Mouse (Mus musculus): ENCODE measurements around the gene Ptprk. TPM values are rescaled to one million over a fixed set of nuclear protein-coding genes. Genes with fewer than 3 reads are reported as not detected.

Ptprk gene
- polyA plus RNA-seq, 1 experiment, result 28.0 TPM

DNA sequence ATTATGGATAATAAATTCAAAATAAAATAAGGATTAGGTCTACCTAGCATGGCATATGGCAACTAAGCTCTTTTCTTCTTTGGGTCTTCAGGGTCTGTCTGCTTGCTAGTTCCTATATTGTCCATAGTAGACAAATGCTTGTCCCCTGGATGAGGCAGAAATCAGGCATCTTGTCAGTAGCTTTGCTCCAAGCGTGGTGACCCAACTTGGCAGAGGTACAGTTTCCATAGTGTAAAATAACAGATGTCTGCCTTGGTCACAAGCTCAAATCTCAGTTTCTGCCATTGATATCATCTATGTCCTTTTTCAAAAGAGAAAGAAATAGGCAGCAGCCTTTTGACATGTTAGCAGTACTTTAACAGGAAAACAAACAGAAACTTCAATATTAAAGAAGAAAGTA is 416.4 kb downstream of the Ptprk start:
- no peak overlapping the region for H3K27ac ChIP-seq (ENCODE audit: insufficient read depth, low read length)
- H3K4me1 ChIP-seq (ENCODE audit: control insufficient read depth, insufficient read depth, low read length), result no peaks in the 10 kb centered on the region
- TF ChIP-seq CTCF (IDR thresholded peaks at IDR 0.05; ENCODE audit: borderline replicate concordance, insufficient read depth, low read length), result no peak
- no peak for TF ChIP-seq POLR2A (IDR thresholded peaks at IDR 0.05; ENCODE audit: low read depth, low read length)
- H3K4me3 ChIP-seq (ENCODE audit: insufficient read depth, low read length), result no peak overlapping the region

DNA sequence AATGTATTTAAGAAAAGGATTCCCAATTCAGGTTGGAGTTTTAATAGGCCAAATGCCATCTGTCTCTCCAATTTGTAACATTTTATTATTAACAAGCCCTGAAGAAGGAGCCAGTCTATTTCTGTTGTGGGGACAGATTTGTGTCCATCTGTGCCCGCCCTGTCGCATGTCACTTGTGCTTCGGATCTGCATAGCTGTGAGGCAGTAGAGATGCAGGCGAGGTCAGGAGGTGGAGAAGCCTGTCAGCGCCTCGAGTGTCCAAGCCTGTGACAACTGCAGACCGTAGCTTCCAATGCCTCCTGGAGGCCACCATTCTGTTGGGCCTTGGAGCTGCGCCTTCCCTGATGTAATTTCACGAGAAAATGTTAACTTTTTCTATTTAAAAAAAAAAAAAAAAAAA is 417.6 kb downstream of the Ptprk start:
- Histone ChIP-seq H3K4me1 (ENCODE audit: control insufficient read depth, insufficient read depth, low read length) (no peaks in the 10 kb centered on the region), H3K4me3 (ENCODE audit: insufficient read depth, low read length) (no peak overlapping the region), H3K27ac (ENCODE audit: insufficient read depth, low read length) (no peak overlapping the region)
- TF ChIP-seq CTCF (IDR thresholded peaks at IDR 0.05; ENCODE audit: borderline replicate concordance, insufficient read depth, low read length) (no peak), POLR2A (IDR thresholded peaks at IDR 0.05; ENCODE audit: low read depth, low read length) (no peak)

DNA sequence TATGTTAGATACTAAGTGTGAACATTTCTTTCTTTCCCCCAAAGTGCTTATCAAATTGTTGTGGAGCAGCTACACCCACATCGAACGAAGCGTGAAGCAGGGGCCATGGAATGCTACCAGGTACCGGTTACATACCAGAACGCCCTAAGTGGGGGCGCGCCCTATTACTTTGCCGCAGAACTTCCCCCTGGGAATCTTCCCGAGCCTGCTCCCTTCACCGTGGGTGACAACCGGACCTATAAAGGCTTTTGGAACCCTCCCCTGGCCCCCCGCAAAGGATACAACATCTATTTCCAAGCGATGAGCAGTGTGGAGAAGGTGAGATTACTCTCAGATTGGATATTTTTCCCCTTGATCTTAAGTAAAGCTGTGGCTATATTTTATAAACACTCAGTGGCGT is 418.2 kb downstream of the Ptprk start:
- H3K4me1 ChIP-seq (ENCODE audit: control insufficient read depth, insufficient read depth, low read length), result no peaks in the 10 kb centered on the region
- TF ChIP-seq CTCF (IDR thresholded peaks at IDR 0.05; ENCODE audit: borderline replicate concordance, insufficient read depth, low read length) (no peak), POLR2A (IDR thresholded peaks at IDR 0.05; ENCODE audit: low read depth, low read length) (no peak)
- H3K27ac ChIP-seq (ENCODE audit: insufficient read depth, low read length), result no peak overlapping the region
- no peak overlapping the region for H3K4me3 ChIP-seq (ENCODE audit: insufficient read depth, low read length)

DNA sequence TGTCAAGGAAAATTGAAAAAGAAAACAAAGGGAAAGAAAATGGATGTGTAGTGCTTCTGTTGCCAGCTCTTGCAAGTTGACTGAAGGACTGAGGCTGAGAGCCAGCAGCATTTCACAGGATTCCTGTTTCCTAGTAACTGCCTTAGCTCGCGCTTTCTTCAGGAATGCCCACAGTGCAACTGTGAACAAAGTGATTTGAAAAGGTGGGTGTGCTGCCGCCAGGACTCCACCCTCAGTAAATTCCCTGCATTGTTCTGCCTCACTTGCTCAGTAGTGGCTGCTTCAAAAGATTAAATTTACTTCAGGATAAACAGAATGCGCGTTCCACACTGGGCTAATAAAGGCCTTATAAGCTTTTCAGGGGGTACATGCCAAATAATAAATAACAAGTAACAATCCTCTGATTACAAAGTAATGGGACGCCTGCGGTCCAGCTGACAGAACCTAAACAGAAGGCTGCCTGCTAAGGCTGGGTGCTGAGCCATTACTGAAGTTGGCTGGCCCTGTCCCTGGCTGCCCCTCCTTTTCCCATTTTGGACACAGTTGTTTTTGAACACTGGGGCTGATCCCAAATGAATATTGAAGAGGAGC is 418.7 kb downstream of the Ptprk start:
- TF ChIP-seq POLR2A (IDR thresholded peaks at IDR 0.05; ENCODE audit: low read depth, low read length) (no peak), CTCF (IDR thresholded peaks at IDR 0.05; ENCODE audit: borderline replicate concordance, insufficient read depth, low read length) (no peak)
- H3K4me3 ChIP-seq (ENCODE audit: insufficient read depth, low read length), result no peak overlapping the region
- no peak overlapping the region for H3K27ac ChIP-seq (ENCODE audit: insufficient read depth, low read length)
- H3K4me1 ChIP-seq (ENCODE audit: control insufficient read depth, insufficient read depth, low read length), result no peaks in the 10 kb centered on the region

DNA sequence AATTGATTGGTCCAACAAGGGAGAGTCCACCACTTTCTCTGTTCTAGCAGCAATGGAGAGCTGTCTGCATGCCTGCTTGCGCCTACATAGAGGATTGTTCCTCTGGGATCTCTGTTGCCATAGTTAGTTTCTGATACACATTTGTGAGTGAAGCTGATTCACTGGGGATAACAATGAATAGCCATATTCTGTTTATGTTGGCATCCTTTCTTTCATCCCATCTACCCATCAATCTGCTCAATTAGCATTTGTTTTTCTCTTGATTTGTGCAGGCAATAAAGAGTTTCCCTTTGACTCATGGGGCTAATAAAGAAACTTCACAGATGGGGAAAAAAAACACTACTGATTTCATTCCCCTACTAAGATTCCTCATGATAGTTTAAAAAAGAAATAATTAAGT is 423.2 kb downstream of the Ptprk start:
- TF ChIP-seq POLR2A (IDR thresholded peaks at IDR 0.05; ENCODE audit: low read depth, low read length) (no peak), CTCF (IDR thresholded peaks at IDR 0.05; ENCODE audit: borderline replicate concordance, insufficient read depth, low read length) (no peak)
- H3K4me3 ChIP-seq (ENCODE audit: insufficient read depth, low read length), result no peak overlapping the region
- H3K27ac ChIP-seq (ENCODE audit: insufficient read depth, low read length), result no peak overlapping the region
- H3K4me1 ChIP-seq (ENCODE audit: control insufficient read depth, insufficient read depth, low read length), result no peaks in the 10 kb centered on the region

DNA sequence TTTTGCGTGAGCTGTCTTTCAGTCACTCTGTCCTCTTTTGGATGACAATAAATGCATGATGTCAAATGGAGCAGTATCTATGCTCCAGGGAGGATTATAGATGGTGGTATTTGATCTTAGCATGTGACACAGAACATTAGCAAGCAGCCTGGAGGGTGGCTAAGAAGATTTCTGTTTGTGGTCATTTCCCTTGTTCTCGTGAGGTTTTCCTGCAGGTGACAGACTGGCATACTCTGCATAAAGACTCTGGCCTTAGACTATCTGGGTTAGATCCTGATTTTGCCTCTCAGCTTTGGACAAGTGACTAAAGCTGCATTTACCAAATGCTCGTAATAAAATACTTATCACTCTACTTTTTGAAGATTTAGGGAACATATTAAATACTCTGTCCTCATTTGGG is 423.9 kb downstream of the Ptprk start:
- no peaks in the 10 kb centered on the region for H3K4me1 ChIP-seq (ENCODE audit: control insufficient read depth, insufficient read depth, low read length)
- no peak overlapping the region for H3K4me3 ChIP-seq (ENCODE audit: insufficient read depth, low read length)
- TF ChIP-seq POLR2A (IDR thresholded peaks at IDR 0.05; ENCODE audit: low read depth, low read length), result no peak
- no peak for TF ChIP-seq CTCF (IDR thresholded peaks at IDR 0.05; ENCODE audit: borderline replicate concordance, insufficient read depth, low read length)
- no peak overlapping the region for H3K27ac ChIP-seq (ENCODE audit: insufficient read depth, low read length)

DNA sequence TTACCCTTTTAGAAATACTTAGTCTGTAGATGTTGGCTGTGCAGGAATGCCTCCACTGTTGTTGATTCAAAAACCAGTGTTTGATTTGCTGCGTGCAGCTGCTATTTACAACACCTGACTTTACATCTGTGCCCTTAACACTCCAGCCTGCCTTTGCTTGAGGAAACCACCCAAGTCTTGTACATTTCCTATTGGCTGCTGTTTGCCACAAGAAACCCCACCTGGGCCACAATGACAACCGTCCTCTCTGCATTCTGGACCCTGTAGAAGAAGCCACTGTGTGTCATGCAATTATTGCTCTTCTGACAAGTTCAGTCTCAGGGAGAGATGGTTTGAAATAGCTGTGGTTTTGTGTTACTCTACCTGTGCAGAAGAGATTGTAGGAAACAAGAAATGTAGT is 439.0 kb downstream of the Ptprk start:
- no peak for TF ChIP-seq CTCF (IDR thresholded peaks at IDR 0.05; ENCODE audit: borderline replicate concordance, insufficient read depth, low read length)
- TF ChIP-seq POLR2A (IDR thresholded peaks at IDR 0.05; ENCODE audit: low read depth, low read length), result no peak
- no peaks in the 10 kb centered on the region for H3K4me1 ChIP-seq (ENCODE audit: control insufficient read depth, insufficient read depth, low read length)
- no peak overlapping the region for H3K27ac ChIP-seq (ENCODE audit: insufficient read depth, low read length)
- H3K4me3 ChIP-seq (ENCODE audit: insufficient read depth, low read length), result no peak overlapping the region

DNA sequence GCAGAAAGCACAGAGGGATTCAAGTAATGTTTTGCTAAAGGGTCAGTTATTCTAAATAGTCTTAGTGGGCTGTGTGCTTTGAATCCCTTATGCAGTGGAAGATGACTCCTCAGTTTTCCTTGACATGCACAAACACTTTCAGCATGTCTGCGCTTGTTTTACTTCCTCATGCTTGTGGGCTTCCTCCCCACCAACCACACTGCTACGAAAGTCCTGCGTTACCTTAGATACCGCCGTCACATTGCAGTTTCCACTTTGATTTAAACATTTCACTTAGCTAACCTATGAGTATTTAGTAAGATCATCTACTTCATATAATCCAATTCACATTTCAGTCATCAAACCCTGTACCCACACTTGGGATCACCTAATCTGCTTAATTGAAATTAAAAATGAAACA is 441.5 kb downstream of the Ptprk start:
- TF ChIP-seq CTCF (IDR thresholded peaks at IDR 0.05; ENCODE audit: borderline replicate concordance, insufficient read depth, low read length) (no peak), POLR2A (IDR thresholded peaks at IDR 0.05; ENCODE audit: low read depth, low read length) (no peak)
- Histone ChIP-seq H3K27ac (ENCODE audit: insufficient read depth, low read length) (no peak overlapping the region), H3K4me3 (ENCODE audit: insufficient read depth, low read length) (no peak overlapping the region), H3K4me1 (ENCODE audit: control insufficient read depth, insufficient read depth, low read length) (no peaks in the 10 kb centered on the region)

DNA sequence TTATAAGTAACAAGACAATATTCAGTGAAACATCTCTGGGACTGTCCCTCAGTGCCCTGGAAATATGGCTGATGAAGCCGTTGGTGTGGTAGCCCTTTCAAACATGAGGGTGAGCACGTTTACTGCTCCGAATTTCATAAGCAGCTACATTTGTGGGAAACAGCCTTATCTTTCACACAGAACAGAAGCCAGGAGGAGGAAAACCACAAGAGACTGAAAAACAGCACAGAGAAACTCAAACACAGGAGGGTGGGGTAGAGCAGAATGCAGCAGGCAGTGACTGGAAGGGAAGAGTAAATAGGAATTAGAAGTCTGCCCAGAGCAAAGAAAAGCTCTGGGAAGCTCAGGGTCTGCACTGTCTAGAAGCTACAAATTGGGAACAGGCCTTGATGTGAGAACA is 443.7 kb downstream of the Ptprk start:
- Histone ChIP-seq H3K27ac (ENCODE audit: insufficient read depth, low read length) (no peak overlapping the region), H3K4me1 (ENCODE audit: control insufficient read depth, insufficient read depth, low read length) (no peaks in the 10 kb centered on the region), H3K4me3 (ENCODE audit: insufficient read depth, low read length) (no peak overlapping the region)
- no peak for TF ChIP-seq CTCF (IDR thresholded peaks at IDR 0.05; ENCODE audit: borderline replicate concordance, insufficient read depth, low read length)
- TF ChIP-seq POLR2A (IDR thresholded peaks at IDR 0.05; ENCODE audit: low read depth, low read length), result no peak

DNA sequence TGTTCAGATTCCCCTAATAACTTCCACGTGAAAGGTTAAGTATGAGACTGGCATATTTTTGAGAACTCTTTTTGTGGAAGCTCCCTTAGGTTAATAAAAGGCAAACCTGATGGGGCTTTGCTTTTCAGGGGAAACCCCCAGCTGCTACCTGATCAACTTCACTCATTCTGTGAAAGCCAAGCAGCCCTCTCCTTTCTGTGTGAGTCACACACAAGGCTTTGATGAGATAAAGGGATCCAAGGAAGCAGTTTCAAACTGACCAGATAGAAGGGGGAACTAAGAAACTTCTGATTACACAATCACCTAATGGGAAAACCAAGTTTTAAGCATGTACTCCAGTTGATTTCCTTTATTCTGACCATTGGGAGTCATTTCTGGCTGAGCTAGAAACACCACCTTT is 445.2 kb downstream of the Ptprk start:
- Histone ChIP-seq H3K4me1 (ENCODE audit: control insufficient read depth, insufficient read depth, low read length) (no peaks in the 10 kb centered on the region), H3K27ac (ENCODE audit: insufficient read depth, low read length) (no peak overlapping the region), H3K4me3 (ENCODE audit: insufficient read depth, low read length) (no peak overlapping the region)
- TF ChIP-seq POLR2A (IDR thresholded peaks at IDR 0.05; ENCODE audit: low read depth, low read length) (no peak), CTCF (IDR thresholded peaks at IDR 0.05; ENCODE audit: borderline replicate concordance, insufficient read depth, low read length) (no peak)

All from embryonic fibroblast, embryonic 13.5 days (primary cell).